Mouse (Mus musculus) cerebral cortex, adult 2 months (tissue): ENCODE measurements around the gene Wdr26.

Experiments used
- WGBS: fragments of 180-500 bp; shearing (Covaris S2); methylation state at CpG from one replicate; pipeline ENCODE4 v1.1.7; 2018; 5-methylcytosine and 5-hydroxymethylcytosine counted together

Wdr26 gene

DNA sequence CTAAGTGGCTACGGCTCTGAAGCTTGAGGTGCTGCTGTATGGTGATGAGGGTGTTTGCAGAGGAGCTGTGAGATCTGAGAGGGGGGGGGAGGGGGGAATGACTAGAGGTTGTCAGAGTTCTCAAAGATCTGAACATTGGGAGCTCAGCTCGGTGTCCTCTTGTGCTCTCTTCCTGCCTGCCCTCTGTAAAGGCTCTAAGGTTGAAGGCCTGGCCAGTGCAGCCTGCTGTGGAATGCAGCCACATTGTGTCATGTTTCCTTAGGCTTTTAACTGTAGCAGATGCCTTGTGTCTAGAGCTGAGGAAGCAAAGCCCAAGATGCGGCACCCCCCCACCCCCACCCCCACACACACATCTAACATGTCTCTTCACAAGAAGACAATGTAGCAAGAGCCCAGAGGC is 43.4 kb downstream of the Wdr26 start:
- WGBS: 53% methylated on average over 3 of the region's 3 CpGs

DNA sequence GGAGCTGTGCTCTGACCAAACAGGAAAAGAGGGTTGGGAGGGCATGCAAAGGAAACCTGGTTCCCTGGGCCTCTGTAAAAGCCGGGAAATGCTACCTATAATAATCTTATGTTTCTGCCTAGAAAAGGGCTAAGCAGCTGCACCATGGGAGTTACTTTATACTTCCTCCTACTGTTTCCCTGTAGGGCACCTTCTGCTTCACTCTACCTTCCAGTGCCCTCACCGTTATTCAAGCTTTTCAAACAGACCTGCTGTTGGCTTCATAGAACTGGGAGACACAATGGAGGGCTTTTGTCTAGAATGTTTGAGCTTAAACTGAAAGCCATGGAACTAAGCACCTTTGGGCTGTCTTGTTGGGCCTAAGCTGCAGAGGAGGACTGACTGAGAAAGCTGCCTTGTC is 44.0 kb downstream of the Wdr26 start:
- WGBS: 47% methylated on average over 2 of the region's 2 CpGs

DNA sequence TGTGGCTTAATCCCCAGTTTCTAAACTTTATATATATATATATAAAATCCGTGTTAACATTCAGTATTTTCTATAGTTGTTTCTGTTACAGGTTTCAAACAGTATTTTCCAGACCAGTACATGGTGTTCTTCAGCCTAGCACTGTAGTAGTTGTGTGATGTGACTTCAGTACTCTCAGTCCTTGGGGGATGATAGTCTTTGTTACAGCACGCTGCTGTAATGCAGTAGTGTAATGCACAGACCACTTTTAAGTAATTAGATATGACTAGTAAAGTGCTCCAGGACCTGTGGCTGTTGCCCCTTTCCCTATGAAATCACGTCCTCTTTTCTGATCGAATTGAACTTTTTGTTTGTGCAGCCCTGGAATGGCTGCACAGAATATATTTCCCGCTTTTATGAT is 60.3 kb downstream of the Wdr26 start:
- 26% methylated on average over 5 of the region's 5 CpGs for WGBS

DNA sequence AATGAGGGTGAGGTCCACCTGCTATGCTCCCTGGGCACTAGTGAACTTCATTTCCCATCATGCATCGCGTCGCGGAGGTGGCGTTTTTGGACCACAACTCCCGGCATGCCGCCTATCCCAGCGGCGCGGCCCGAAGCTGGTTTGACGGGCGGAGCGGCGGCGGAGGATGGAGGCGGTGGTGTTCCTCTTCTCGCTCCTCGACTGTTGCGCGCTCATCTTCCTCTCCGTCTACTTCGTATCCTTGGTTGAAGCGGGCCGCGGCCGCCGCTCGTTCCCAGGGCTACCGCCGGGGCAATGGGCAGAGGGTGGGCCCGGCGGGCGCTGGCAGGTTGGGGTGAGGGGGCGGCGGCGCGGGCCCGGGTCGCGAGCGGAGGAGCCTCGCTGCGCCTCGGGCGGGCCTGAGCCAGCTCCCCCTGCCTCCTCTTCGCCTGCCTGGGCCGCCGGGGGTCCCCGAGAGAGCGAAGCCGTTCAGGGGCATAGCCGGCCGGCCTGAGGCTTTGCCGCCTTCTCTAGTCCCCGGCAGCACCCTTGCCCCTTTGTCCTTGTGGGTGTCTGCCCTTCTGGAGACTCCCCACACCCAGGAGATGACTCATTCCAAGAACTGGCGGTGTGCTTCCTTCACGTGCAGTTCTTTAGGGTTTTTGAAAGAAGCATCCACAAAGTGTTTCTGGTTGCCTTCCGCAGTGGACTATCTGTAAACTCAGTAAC is 60.8 kb downstream of the Wdr26 start:
- WGBS: under 1% methylated on average over 59 of the region's 59 CpGs

DNA sequence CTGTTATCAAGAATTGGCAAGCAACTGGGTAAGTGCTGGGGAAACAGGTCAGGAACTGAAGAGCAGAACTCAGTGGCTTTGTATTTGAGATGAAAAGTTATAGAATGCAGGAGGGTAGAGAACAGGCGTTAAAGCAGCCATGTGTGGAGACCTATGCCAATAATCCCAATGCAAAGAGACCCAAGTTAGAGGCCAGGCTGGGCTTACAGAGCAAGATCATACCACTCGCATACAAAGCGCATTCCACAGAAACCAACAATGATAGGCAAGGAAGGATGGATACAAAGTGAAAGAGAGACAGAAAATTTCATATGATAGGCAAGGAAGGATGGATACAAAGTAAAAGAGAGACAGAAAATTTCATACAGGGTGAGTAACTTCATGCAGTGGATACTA is 61.4 kb downstream of the Wdr26 start:
- WGBS: 65% methylated on average over 3 of the region's 3 CpGs

DNA sequence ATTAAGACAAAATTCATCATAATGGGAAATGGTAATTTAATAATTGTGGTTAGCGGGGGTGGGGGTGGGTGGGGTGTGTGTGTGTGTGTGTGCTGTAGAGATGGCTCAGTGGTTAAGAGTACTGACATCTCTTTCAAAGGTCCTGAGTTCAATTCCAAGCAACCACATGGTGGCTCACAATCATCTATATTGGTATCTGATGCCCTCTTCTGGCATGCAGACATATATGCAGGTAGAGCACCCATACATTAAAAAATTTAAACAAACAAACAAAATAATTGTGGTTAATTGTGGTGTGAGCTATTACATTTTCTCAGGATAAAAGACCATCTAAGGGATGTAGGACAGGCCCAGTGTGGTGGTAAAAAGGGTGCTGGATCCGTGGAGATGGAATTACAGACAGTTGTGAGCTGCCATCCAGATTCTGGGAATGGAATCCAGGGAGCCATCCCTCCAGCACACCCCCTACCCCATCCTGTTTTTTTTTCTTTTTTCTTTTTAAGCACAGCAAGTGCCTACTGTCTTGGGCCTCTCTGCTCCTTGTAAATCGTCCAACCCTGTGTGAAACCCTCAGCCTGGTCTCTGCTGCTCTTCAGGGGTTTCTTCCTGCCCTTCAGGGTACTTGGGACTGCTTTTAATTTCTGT is 62.3 kb downstream of the Wdr26 start:
- 78% methylated on average over 3 of the region's 3 CpGs for WGBS

DNA sequence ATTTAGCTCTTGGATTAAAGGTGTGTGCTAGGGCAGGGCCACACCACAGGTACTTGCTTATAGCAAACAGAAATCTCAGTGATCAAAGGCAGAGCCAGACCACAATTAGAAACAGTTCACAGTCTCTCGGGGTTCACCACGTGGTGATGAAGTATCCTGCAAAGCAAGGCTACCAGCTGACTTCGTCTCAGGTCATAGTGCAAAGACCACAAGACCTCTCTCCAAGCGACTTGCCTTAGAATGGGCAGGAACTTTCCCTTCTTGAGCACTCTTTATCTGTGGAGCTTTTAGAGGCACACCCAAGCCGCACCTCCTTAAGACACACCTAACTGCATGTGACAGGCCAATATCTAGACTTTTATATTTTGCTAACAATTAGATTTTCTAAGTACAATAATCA is 63.3 kb downstream of the Wdr26 start:
- WGBS: 65% methylated on average over 5 of the region's 5 CpGs

DNA sequence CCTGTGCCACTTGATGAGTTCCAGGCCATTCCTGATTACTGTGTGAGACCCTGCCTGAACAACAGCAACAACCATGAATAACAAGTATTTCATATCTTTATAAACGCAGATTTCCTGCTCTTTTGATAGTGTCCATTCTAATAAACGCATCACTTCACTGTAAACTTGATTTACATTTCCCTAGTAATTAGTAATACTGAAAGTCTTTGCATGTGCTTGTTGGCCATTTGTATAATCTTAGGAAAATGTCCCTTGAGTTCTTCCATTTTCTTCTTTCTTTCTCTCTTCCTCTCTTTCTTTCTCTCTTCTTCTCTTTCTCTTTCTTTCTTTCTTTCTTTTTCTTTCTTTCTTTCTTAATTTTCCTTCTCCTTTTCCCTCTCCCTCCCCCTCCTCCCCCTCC is 65.6 kb downstream of the Wdr26 start:
- whole genome bisulfite sequencing: 94% methylated on average over 2 of the region's 2 CpGs

DNA sequence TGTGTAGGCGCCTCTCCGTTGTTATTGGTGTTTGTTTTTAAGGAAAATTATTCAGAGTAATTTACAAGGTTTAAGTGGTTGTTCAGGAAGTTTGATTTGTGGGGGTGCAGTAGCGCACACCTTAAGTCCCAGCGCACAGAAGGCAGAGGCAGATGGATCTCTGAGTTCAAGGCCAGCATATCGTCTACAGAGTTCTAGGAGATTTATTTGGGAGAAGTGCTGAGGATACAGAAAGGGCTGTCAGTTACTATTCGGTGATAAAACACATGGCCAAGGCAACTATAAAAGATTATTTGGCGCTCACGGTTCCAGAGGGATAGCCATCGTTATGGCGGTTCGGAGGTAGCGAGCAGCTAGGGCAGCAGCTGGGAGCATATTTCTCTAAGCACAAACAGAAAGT is 66.8 kb downstream of the Wdr26 start:
- WGBS: 11% methylated on average over 12 of the region's 12 CpGs

DNA sequence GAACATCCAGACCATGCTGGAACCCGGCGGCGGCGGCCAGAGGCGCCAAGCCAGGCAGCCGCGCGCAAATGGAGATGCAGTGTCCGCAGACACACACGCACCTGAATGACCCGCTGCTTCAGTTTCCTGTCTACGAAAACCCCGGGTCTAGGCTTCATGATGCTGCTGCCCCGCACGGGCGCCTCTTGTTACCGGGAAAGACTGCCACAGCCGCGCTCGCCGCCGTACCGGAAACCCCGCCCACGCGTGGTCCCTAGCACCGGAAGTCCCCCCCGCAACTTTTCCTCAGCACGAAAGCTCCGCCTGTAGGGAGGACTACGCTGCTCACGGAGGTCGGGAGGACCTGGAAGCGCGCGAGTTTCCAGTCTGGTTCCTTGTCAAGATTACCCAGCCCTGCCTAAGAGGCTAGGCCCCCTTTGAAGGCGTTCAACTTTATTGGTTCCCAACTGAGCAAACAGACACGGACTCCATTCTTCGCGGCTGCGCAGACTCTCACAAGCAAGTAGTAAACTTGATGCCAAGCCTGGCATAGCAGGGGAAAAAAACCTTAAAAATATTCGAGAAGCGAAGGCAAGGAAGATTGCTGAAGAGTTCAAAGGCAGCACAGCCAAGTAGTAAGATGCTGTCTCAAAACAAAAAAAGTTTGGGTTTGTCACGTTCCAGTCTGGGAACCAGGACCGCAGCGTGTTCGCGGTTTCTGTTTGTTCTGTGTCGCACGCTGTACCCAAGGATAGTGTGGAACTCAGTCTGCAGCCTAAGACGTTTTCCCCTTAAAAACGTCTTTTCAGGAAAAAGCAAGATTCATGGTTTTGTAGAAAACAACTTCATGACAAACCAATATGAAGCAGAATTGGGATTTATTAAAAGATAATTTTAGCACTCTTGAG is 67.6 kb downstream of the Wdr26 start, which contains the start of the genes Nvl and Cnih4:
Gene Nvl (minus strand): TSS at position 255 of the 887 bp plus-strand sequence.
Gene Cnih4 (plus strand): TSS at position 744 of the 887 bp plus-strand sequence.
- under 1% methylated on average over 52 of the region's 52 CpGs for WGBS

DNA sequence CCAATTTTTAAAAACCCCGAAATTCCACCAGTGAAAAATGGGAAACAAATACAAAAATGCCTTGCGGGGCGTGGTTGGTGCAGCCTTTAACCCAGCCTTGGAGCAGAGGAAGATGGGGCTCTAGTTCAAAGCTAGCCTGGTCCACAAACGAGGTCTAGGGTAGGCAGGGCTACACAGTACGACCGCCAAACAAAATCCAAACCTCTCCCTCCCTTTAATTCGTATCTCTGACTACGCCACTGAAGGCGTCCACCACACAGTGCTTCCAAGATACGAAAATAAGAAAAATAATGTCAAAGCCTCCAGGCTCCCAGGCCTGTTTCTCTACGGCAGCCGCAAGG is 68.2 kb downstream of the Wdr26 start:
- 2% methylated on average over 12 of the region's 12 CpGs for WGBS

DNA sequence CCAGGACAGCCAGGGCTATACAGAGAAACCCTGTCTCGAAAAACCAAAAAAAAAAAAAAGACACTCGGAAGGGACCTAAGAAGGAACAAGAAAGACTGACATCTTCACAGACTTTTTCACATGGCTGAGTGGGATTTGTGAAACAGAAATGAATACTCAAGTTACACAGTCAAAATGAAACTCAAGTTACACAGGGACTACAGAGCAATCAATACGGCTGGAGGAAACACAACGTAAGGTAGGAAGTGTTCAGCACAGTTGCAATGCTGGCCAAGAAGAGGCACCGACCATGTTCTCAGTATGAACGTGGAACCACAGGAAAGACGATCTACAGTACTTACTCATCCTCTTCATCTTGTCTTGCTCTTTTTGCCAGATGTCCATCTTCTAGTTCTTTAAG is 73.1 kb downstream of the Wdr26 start:
- WGBS: 93% methylated on average over 7 of the region's 7 CpGs

DNA sequence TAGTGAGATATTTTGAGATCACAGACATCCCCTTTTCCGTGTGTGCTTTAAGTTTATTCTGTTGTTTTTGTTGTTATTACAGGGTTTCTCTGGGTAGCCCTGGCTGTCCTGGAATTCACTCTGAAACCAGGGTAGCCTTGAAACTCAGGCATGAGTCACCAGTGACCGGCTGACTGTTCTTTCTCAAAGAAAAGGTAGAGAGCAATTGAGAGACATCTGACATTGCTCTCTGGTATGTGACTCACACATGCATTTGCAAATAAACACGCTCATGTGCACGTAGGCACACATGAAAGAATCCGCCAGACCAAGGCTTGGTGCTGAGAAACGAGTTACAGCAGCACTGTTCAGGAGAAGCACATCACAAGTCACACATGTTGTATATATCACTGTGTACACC is 79.9 kb downstream of the Wdr26 start:
- 78% methylated on average over 6 of the region's 6 CpGs for WGBS

DNA sequence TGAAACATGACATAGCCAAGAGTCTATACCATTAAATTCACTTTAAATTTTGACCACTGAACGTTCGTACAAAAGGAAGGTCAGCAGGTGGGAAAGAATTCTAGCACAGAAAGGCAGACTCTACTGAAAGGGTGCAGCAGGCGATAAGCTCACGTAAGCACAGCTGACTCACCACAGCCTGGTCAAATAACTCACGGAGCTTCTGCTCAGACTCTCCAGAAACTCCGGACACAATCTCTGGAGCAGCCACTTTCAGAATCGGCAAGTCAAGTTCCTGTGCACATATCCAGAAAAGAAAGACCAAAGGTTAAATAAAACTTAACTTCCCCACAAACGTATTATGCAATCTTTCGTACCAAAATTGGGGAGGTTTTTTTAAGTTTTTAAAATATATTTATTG is 85.0 kb downstream of the Wdr26 start:
- 95% methylated on average over 9 of the region's 9 CpGs for WGBS

DNA sequence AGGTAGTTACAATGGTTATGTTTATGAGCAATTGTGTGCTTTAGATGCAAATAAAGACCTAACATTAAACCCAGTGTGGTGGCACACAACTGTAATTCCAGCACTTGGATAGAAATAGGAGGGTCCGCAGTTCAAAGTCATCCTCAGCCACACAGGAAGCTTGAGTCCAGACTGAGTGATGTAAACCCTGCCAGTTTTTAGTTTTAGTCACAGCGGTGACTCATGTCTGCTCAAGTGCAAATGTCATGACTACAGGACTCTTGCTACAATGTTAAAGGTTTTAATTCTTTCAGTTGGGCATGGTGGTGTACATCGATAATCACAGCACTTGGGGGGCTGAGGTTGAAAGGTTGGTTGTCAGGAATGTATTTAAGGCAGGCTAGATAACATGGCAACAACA is 85.9 kb downstream of the Wdr26 start:
- 96% methylated on average over 3 of the region's 3 CpGs for WGBS

DNA sequence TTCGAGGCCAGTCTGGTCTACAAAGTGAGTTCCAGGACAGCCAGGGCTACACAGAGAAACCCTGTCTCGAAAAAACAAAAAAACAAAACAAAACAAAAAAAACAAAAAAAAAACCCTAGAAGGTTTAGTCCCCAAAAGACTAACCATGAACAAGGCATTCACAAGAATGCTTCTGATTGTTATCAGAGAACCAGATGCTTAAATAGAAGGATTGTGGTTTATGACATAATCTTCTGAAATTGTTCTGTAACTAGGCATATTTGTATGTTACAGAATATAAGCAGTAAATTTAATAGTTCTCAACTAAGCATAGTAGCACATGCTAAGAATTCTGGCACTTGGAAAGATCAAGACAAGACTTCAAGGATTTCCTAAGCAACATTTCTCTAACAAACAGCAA is 87.7 kb downstream of the Wdr26 start:
- 95% methylated on average over 2 of the region's 2 CpGs for WGBS
